Mouse (Mus musculus): ENCODE results near the gene Tor1aip2.

- TF ChIP-seq CTCF (IDR thresholded peaks at IDR 0.05; ENCODE audit: low read depth) (no peak), EP300 (IDR thresholded peaks at IDR 0.05; ENCODE audit: low read depth) (no peak)
These were observed 54.8 kb downstream of the Tor1aip2 start for GRCm38 (mm10) chr1:156090042-156090441.

All from liver, postnatal 0 days (tissue).